Mouse (Mus musculus) hindbrain, embryonic 12.5 days (tissue): ENCODE results near the gene Gimap7. TPM values are rescaled to one million over a fixed set of nuclear protein-coding genes. Genes with fewer than 3 reads are reported as not detected.

ENCODE experiments used
- ATAC-seq: fragments of 200-750 bp; cut with Nextera tagmentation; 2 replicates; pipeline ENCODE4 v1.8.0; 2017; ENCODE audit warnings: moderate TSS enrichment; ENCODE audit not compliant: low FRiP score
- H3K27ac ChIP-seq: fragments of 300-500 bp; sonication (generic); 2 replicates; pipeline ENCODE4 v1.5.1; 2016; ENCODE audit warnings: mild to moderate bottlenecking
- H3K27me3 ChIP-seq: fragments of 300-500 bp; sonication (generic); 2 replicates; pipeline ENCODE4 v1.6.1; 2016; ENCODE audit warnings: mild to moderate bottlenecking
- H3K36me3 ChIP-seq: fragments of 300-500 bp; sonication (generic); 2 replicates; pipeline ENCODE4 v1.6.1; 2016; ENCODE audit warnings: mild to moderate bottlenecking
- H3K4me1 ChIP-seq: fragments of 300-500 bp; sonication (generic); 2 replicates; pipeline ENCODE4 v1.6.1; 2016
- H3K4me2 ChIP-seq: fragments of 300-500 bp; sonication (generic); replicated peaks from 2 replicates; pipeline ENCODE4 v1.6.1; 2016; ENCODE audit warnings: mild to moderate bottlenecking
- H3K4me3 ChIP-seq: fragments of 300-500 bp; sonication (generic); 2 replicates; pipeline ENCODE4 v1.5.1; 2016; ENCODE audit warnings: mild to moderate bottlenecking
- H3K9ac ChIP-seq: fragments of 300-500 bp; sonication (generic); 2 replicates; pipeline ENCODE4 v1.6.1; 2016; ENCODE audit warnings: mild to moderate bottlenecking, moderate library complexity
- H3K9me3 ChIP-seq: fragments of 300-500 bp; sonication (generic); replicated peaks from 2 replicates; pipeline ENCODE4 v1.6.1; 2016; ENCODE audit warnings: mild to moderate bottlenecking
- WGBS: fragments of 180-500 bp; shearing (Covaris S2); methylation state at CpG from one replicate; pipeline ENCODE4 v1.1.7; 2016; 5-methylcytosine and 5-hydroxymethylcytosine counted together
- polyA plus RNA-seq: library from polyadenylated mRNA; unstranded; fragments of >200 nt; fragmentation: Nextera tagmentation; extraction: Ambion mirVana; gene quantifications from 2 replicates; pipeline ENCODE4 v1.2.1, GENCODE M21; 2016

Gene Gimap7
- polyA plus RNA-seq, 1 experiment from 2014 or later = not detected

GRCm38 (mm10) chr6:48698888-48699287 lies 19.5 kb upstream of the Gimap7 start:
- no peaks in the 10 kb centered on the region for H3K9me3 ChIP-seq
- H3K4me2 ChIP-seq = no peak overlapping the region
- no peak overlapping the region for H3K27ac ChIP-seq
- no peaks in the 10 kb centered on the region for H3K36me3 ChIP-seq
- WGBS = 84% methylated on average over 3 of the region's 3 CpGs
- no peak overlapping the region for H3K9ac ChIP-seq
- H3K4me3 ChIP-seq = no peak overlapping the region
- no peaks in the 10 kb centered on the region for H3K27me3 ChIP-seq
- no peak for ATAC-seq
- no peaks in the 10 kb centered on the region for H3K4me1 ChIP-seq

GRCm38 (mm10) chr6:48700251-48701075 lies 18.0 kb upstream of the Gimap7 start:
- no peak overlapping the region for H3K27ac ChIP-seq
- H3K4me1 ChIP-seq = no peaks in the 10 kb centered on the region
- no peak for ATAC-seq
- no peaks in the 10 kb centered on the region for H3K27me3 ChIP-seq
- H3K4me3 ChIP-seq = no peak overlapping the region
- H3K9ac ChIP-seq = no peak overlapping the region
- no peak overlapping the region for H3K4me2 ChIP-seq
- WGBS = 57% methylated on average over 5 of the region's 5 CpGs
- no peaks in the 10 kb centered on the region for H3K36me3 ChIP-seq
- H3K9me3 ChIP-seq = no peaks in the 10 kb centered on the region

- no peak overlapping the region for H3K27ac ChIP-seq
- no peaks in the 10 kb centered on the region for H3K27me3 ChIP-seq
- no peaks in the 10 kb centered on the region for H3K9me3 ChIP-seq
- no peaks in the 10 kb centered on the region for H3K4me1 ChIP-seq
- no peak overlapping the region for H3K4me2 ChIP-seq
- H3K4me3 ChIP-seq = no peak overlapping the region
- no peaks in the 10 kb centered on the region for H3K36me3 ChIP-seq
- no peak for ATAC-seq
- no peak overlapping the region for H3K9ac ChIP-seq
- WGBS = 85% methylated on average over 7 of the region's 7 CpGs
Observed at GRCm38 (mm10) chr6:48702146-48702545, 16.3 kb upstream of the Gimap7 start.

- Histone ChIP-seq H3K9me3 (no peaks in the 10 kb centered on the region), H3K27me3 (no peaks in the 10 kb centered on the region), H3K4me3 (no peak overlapping the region), H3K4me2 (no peak overlapping the region), H3K4me1 (no peaks in the 10 kb centered on the region), H3K27ac (no peak overlapping the region), H3K36me3 (no peaks in the 10 kb centered on the region), H3K9ac (no peak overlapping the region)
- WGBS = 74% methylated on average over 5 of the region's 5 CpGs
- no peak for ATAC-seq
Observed at GRCm38 (mm10) chr6:48702601-48703000, 15.8 kb upstream of the Gimap7 start.

- no peak for ATAC-seq
- H3K27ac ChIP-seq = no peak overlapping the region
- H3K4me1 ChIP-seq = no peaks in the 10 kb centered on the region
- H3K27me3 ChIP-seq = no peaks in the 10 kb centered on the region
- H3K9me3 ChIP-seq = no peaks in the 10 kb centered on the region
- no peak overlapping the region for H3K9ac ChIP-seq
- no peaks in the 10 kb centered on the region for H3K36me3 ChIP-seq
- H3K4me3 ChIP-seq = no peak overlapping the region
- no peak overlapping the region for H3K4me2 ChIP-seq
Observed at GRCm38 (mm10) chr6:48704146-48704545, 14.3 kb upstream of the Gimap7 start.

GRCm38 (mm10) chr6:48706130-48706529 lies 12.3 kb upstream of the Gimap7 start:
- no peak overlapping the region for H3K9ac ChIP-seq
- no peak overlapping the region for H3K4me3 ChIP-seq
- 63% methylated on average over 3 of the region's 3 CpGs for WGBS
- H3K4me2 ChIP-seq = no peak overlapping the region
- no peak overlapping the region for H3K27ac ChIP-seq
- no peaks in the 10 kb centered on the region for H3K27me3 ChIP-seq
- no peaks in the 10 kb centered on the region for H3K36me3 ChIP-seq
- ATAC-seq = no peak
- no peaks in the 10 kb centered on the region for H3K9me3 ChIP-seq
- H3K4me1 ChIP-seq = no peaks in the 10 kb centered on the region

- H3K9ac ChIP-seq = no peak overlapping the region
- no peak overlapping the region for H3K4me3 ChIP-seq
- 85% methylated on average over 4 of the region's 4 CpGs for WGBS
- no peaks in the 10 kb centered on the region for H3K27me3 ChIP-seq
- H3K27ac ChIP-seq = no peak overlapping the region
- 0 out of 2 replicates have a peak, but pooled peaks cover 2% of the 10 kb centered on the region for H3K4me1 ChIP-seq
- no peak overlapping the region for H3K4me2 ChIP-seq
- no peaks in the 10 kb centered on the region for H3K9me3 ChIP-seq
- ATAC-seq = no peak
- H3K36me3 ChIP-seq = no peaks in the 10 kb centered on the region
Observed at GRCm38 (mm10) chr6:48720326-48720725, 1.9 kb downstream of the Gimap7 start.

- H3K4me2 ChIP-seq = no peak overlapping the region
- no peak overlapping the region for H3K9ac ChIP-seq
- H3K27ac ChIP-seq = no peak overlapping the region
- H3K4me3 ChIP-seq = no peak overlapping the region
- no peaks in the 10 kb centered on the region for H3K36me3 ChIP-seq
- H3K27me3 ChIP-seq = no peaks in the 10 kb centered on the region
- H3K4me1 ChIP-seq = 0 out of 2 replicates have a peak, but pooled peaks cover 8% of the 10 kb centered on the region
- no peaks in the 10 kb centered on the region for H3K9me3 ChIP-seq
- no peak for ATAC-seq
- WGBS = 88% methylated on average over 8 of the region's 8 CpGs
Observed at GRCm38 (mm10) chr6:48723468-48723867, 5.0 kb downstream of the Gimap7 start.

GRCm38 (mm10) chr6:48725476-48725875 lies 7.1 kb downstream of the Gimap7 start:
- Histone ChIP-seq H3K27me3 (no peaks in the 10 kb centered on the region), H3K4me2 (no peak overlapping the region), H3K27ac (no peak overlapping the region), H3K9ac (no peak overlapping the region), H3K4me3 (no peak overlapping the region), H3K4me1 (0 out of 2 replicates have a peak, but pooled peaks cover 8% of the 10 kb centered on the region), H3K9me3 (no peaks in the 10 kb centered on the region), H3K36me3 (no peaks in the 10 kb centered on the region)
- no peak for ATAC-seq
- 0% methylated on average over 1 of the region's 1 CpGs for WGBS

GRCm38 (mm10) chr6:48727761-48728160 lies 9.3 kb downstream of the Gimap7 start:
- no peak overlapping the region for H3K4me2 ChIP-seq
- no peaks in the 10 kb centered on the region for H3K9me3 ChIP-seq
- WGBS = 88% methylated on average over 5 of the region's 5 CpGs
- no peaks in the 10 kb centered on the region for H3K36me3 ChIP-seq
- 0 out of 2 replicates have a peak, but pooled peaks cover 8% of the 10 kb centered on the region for H3K4me1 ChIP-seq
- H3K9ac ChIP-seq = no peak overlapping the region
- ATAC-seq = no peak
- H3K27me3 ChIP-seq = no peaks in the 10 kb centered on the region
- no peak overlapping the region for H3K4me3 ChIP-seq
- H3K27ac ChIP-seq = no peak overlapping the region

- H3K4me3 ChIP-seq = no peak overlapping the region
- no peak overlapping the region for H3K9ac ChIP-seq
- no peaks in the 10 kb centered on the region for H3K9me3 ChIP-seq
- no peaks in the 10 kb centered on the region for H3K36me3 ChIP-seq
- no peak for ATAC-seq
- 56% methylated on average over 8 of the region's 8 CpGs for WGBS
- H3K4me1 ChIP-seq = no peaks in the 10 kb centered on the region
- H3K27me3 ChIP-seq = no peaks in the 10 kb centered on the region
- no peak overlapping the region for H3K27ac ChIP-seq
- H3K4me2 ChIP-seq = no peak overlapping the region
Observed at GRCm38 (mm10) chr6:48732864-48733304, 14.5 kb downstream of the Gimap7 start.

GRCm38 (mm10) chr6:48733660-48734059 lies 15.2 kb downstream of the Gimap7 start:
- Histone ChIP-seq H3K9ac (no peak overlapping the region), H3K36me3 (no peaks in the 10 kb centered on the region), H3K27me3 (no peaks in the 10 kb centered on the region), H3K27ac (no peak overlapping the region), H3K4me2 (no peak overlapping the region), H3K9me3 (no peaks in the 10 kb centered on the region), H3K4me3 (no peak overlapping the region), H3K4me1 (no peaks in the 10 kb centered on the region)
- no peak for ATAC-seq
- 87% methylated on average over 1 of the region's 1 CpGs for WGBS

GRCm38 (mm10) chr6:48737053-48737452 lies 18.6 kb downstream of the Gimap7 start:
- 88% methylated on average over 2 of the region's 2 CpGs for WGBS
- Histone ChIP-seq H3K4me3 (no peak overlapping the region), H3K9ac (no peak overlapping the region), H3K27ac (no peak overlapping the region), H3K4me2 (no peak overlapping the region), H3K9me3 (no peaks in the 10 kb centered on the region), H3K36me3 (no peaks in the 10 kb centered on the region), H3K27me3 (peaks cover 17% of the 10 kb centered on the region), H3K4me1 (peaks cover 2% of the 10 kb centered on the region; the same call in 1 of the 2 replicates)
- ATAC-seq = no peak
